Mouse (Mus musculus) lung, adult 2 months (tissue): ENCODE data around the gene Dcaf11.

Experiments used
- CTCF ChIP-seq: fragments of 200-500 bp; IDR thresholded peaks from 2 replicates; pipeline ENCODE4 v1.5.1; 2011; ENCODE audit warnings: mild to moderate bottlenecking, low read length, control low read depth; ENCODE audit not compliant: insufficient read depth
- POLR2A ChIP-seq: fragments of 200-500 bp; IDR thresholded peaks from 2 replicates; pipeline ENCODE4 v1.6.1; 2011; ENCODE audit warnings: low read depth, mild to moderate bottlenecking, control low read depth, low read length, borderline replicate concordance; ENCODE audit errors: extremely low read depth

DNA sequence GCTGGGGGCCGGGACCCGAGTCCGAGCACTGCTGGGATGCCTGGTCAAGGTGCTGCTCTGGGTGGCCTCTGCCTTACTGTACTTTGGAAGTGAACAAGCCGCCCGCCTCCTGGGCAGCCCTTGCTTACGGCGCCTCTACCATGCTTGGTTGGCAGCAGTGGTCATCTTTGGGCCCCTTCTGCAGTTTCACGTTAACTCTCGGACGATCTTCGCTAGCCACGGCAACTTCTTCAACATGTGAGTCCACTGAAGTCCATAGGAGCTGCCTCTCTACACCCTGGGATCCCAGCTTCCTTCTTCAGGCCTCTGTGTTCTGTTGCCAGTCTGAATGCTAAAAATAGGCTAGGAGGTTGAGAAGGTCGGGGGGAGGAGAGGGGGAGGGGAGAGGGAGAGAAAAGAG is 15.9 kb downstream of the Dcaf11 start:
- TF ChIP-seq POLR2A (no peak), CTCF (no peak)
